In genomic region chr17:26138901-26139381, GRCm38 (mm10) we compare ENCODE assay signal across 8 mouse cellular contexts. TPM values are rescaled to one million over a fixed set of nuclear protein-coding genes. Genes with fewer than 3 reads are reported as not detected.
DNase-seq lines count a peak whose midpoint lies in the region; ATAC-seq and TF ChIP-seq lines count a peak whose summit lies in the region.

No protein-coding gene starts in this region.

- H3K9ac ChIP-seq in embryonic facial prominence, embryonic 15.5 days = peak overlapping the region; percentile 97
- H3K9ac ChIP-seq in intestine, postnatal 0 days (ENCODE audit: low read depth, low read length) = peak overlapping the region; percentile 98

- no peaks in the 10 kb centered on the region for H3K9me3 ChIP-seq in embryonic facial prominence, embryonic 15.5 days (replicated peaks)
- H3K9me3 ChIP-seq in intestine, postnatal 0 days (ENCODE audit: control insufficient read depth) = no peaks in the 10 kb centered on the region

- WGBS in cerebellum, adult 2 months = under 1% methylated on average over 52 of the region's 58 CpGs
- under 1% methylated on average over 46 of the region's 58 CpGs for WGBS in embryonic facial prominence, embryonic 15.5 days
- under 1% methylated on average over 44 of the region's 58 CpGs for WGBS in intestine, postnatal 0 days

- peak overlapping the region; percentile 69 for H3K4me2 ChIP-seq in embryonic facial prominence, embryonic 15.5 days (replicated peaks)
- H3K4me2 ChIP-seq in intestine, postnatal 0 days (replicated peaks; ENCODE audit: low read depth) = peak overlapping the region; percentile 86

- TF ChIP-seq POLR2A in cerebellum, adult 2 months (IDR thresholded peaks at IDR 0.05; ENCODE audit: borderline replicate concordance, insufficient read depth, low read length) = no peak

- no peak for TF ChIP-seq CTCF in cerebellum, adult 2 months (IDR thresholded peaks at IDR 0.05; ENCODE audit: borderline replicate concordance, insufficient read depth, low read depth, low read length)
- no peak for TF ChIP-seq CTCF in intestine, postnatal 0 days (IDR thresholded peaks at IDR 0.05; ENCODE audit: low read depth)

- peak overlapping the region; percentile 59 for H3K4me3 ChIP-seq in cerebellum, adult 2 months (replicated peaks; ENCODE audit: insufficient read depth, low read depth, low read length)
- peak overlapping the region; percentile 90 for H3K4me3 ChIP-seq in embryonic facial prominence, embryonic 15.5 days (replicated peaks)
- H3K4me3 ChIP-seq in intestine, postnatal 0 days (ENCODE audit: low read depth, low read length) = peak overlapping the region; percentile 75

- no peak for DNase-seq in cerebellum, adult 2 months
- DNase-seq in cerebellum, adult 9-11 months = no peak
- peak; percentile 72 for DNase-seq in retina, postnatal 1 day
- DNase-seq in retina, embryonic 14.5 days (ENCODE audit: low spot score) = no peak
- DNase-seq in mesoderm, embryonic 11.5 days (ENCODE audit: low read depth, low spot score) = peak; percentile 30
- peak; percentile 59 to 72 for DNase-seq in thymus, postnatal 36 days

- H3K36me3 ChIP-seq in embryonic facial prominence, embryonic 15.5 days = peaks cover 15% of the 10 kb centered on the region
- H3K36me3 ChIP-seq in intestine, postnatal 0 days (ENCODE audit: control insufficient read depth, insufficient read depth) = peaks cover 17% of the 10 kb centered on the region; the same call in 1 of the 2 replicates

- no peaks in the 10 kb centered on the region for H3K27me3 ChIP-seq in cerebellum, adult 2 months (ENCODE audit: control insufficient read depth, insufficient read depth, low read length)
- H3K27me3 ChIP-seq in embryonic facial prominence, embryonic 15.5 days = no peaks in the 10 kb centered on the region
- H3K27me3 ChIP-seq in intestine, postnatal 0 days (replicated peaks; ENCODE audit: control insufficient read depth, insufficient read depth, low read length) = no peaks in the 10 kb centered on the region

- H3K4me1 ChIP-seq in cerebellum, adult 2 months (ENCODE audit: control insufficient read depth, insufficient read depth, low read length) = peaks cover 5% of the 10 kb centered on the region
- peaks cover 31% of the 10 kb centered on the region for H3K4me1 ChIP-seq in embryonic facial prominence, embryonic 15.5 days
- no peaks in the 10 kb centered on the region for H3K4me1 ChIP-seq in intestine, postnatal 0 days (replicated peaks; ENCODE audit: control insufficient read depth, insufficient read depth, low read length)

- peak; percentile 69 for ATAC-seq in embryonic facial prominence, embryonic 15.5 days (ENCODE audit: insufficient number of reproducible peaks, low FRiP score, low TSS enrichment, low read depth)
- ATAC-seq in intestine, postnatal 0 days = peak; percentile 71

- no peak overlapping the region; the same call in 1 of the 2 replicates for H3K27ac ChIP-seq in cerebellum, adult 2 months (ENCODE audit: insufficient read depth, low read length)
- H3K27ac ChIP-seq in embryonic facial prominence, embryonic 15.5 days (replicated peaks) = peak overlapping the region; percentile 96
- H3K27ac ChIP-seq in intestine, postnatal 0 days (ENCODE audit: low read depth, low read length) = peak overlapping the region; percentile 92

RNA-seq across cellular contexts. Expression of gene Axin1, which starts 0.5 kb away (rescaled TPM):
- 21.3 and 22.8 TPM in 2 replicates for polyA plus RNA-seq in cerebellum, adult 2 months (2012; rRNA removed)
- polyA plus RNA-seq in embryonic facial prominence, embryonic 15.5 days (2015; fragmentation: Nextera tagmentation; extraction: Ambion mirVana) = 12.7 and 15.8 TPM in 2 replicates
- polyA plus RNA-seq in intestine, postnatal 0 days (2015; fragmentation: Nextera tagmentation; extraction: Ambion mirVana) = 9.3 and 9.6 TPM in 2 replicates

RNA-seq across cellular contexts. Expression of gene Mrpl28, which starts 15.6 kb away (rescaled TPM):
- 114 and 118 TPM in 2 replicates for polyA plus RNA-seq in cerebellum, adult 2 months (2012; rRNA removed)
- 190 and 191 TPM in 2 replicates for polyA plus RNA-seq in embryonic facial prominence, embryonic 15.5 days (2015; fragmentation: Nextera tagmentation; extraction: Ambion mirVana)
- polyA plus RNA-seq in intestine, postnatal 0 days (2015; fragmentation: Nextera tagmentation; extraction: Ambion mirVana) = 142 and 143 TPM in 2 replicates

RNA-seq across cellular contexts. Expression of gene Tmem8, which starts 25.8 kb away (rescaled TPM):
- polyA plus RNA-seq in cerebellum, adult 2 months (2012; rRNA removed) = 41.0 and 48.2 TPM in 2 replicates
- polyA plus RNA-seq in embryonic facial prominence, embryonic 15.5 days (2015; fragmentation: Nextera tagmentation; extraction: Ambion mirVana) = 2.9 and 3.5 TPM in 2 replicates
- polyA plus RNA-seq in intestine, postnatal 0 days (2015; fragmentation: Nextera tagmentation; extraction: Ambion mirVana) = 26.5 TPM in 2 replicates

RNA-seq across cellular contexts. Expression of gene Nme4, which starts 43.5 kb away (rescaled TPM):
- 6.2 and 6.7 TPM in 2 replicates for polyA plus RNA-seq in cerebellum, adult 2 months (2012; rRNA removed)
- polyA plus RNA-seq in embryonic facial prominence, embryonic 15.5 days (2015; fragmentation: Nextera tagmentation; extraction: Ambion mirVana) = 87.1 and 98.8 TPM in 2 replicates
- polyA plus RNA-seq in intestine, postnatal 0 days (2015; fragmentation: Nextera tagmentation; extraction: Ambion mirVana) = 18.5 and 20.4 TPM in 2 replicates

RNA-seq across cellular contexts. Expression of gene Decr2, which starts 48.8 kb away (rescaled TPM):
- polyA plus RNA-seq in cerebellum, adult 2 months (2012; rRNA removed) = 39.5 and 41.3 TPM in 2 replicates
- 39.7 and 42.6 TPM in 2 replicates for polyA plus RNA-seq in embryonic facial prominence, embryonic 15.5 days (2015; fragmentation: Nextera tagmentation; extraction: Ambion mirVana)
- polyA plus RNA-seq in intestine, postnatal 0 days (2015; fragmentation: Nextera tagmentation; extraction: Ambion mirVana) = 36.2 and 37.4 TPM in 2 replicates

Comparison
In these comparisons a context has a peak if more than half of its experiments do, and no peak if none do; other contexts are left out.
1. DNase-seq: peak in retina, postnatal 1 day (single experiment), mesoderm, embryonic 11.5 days (single experiment) and thymus, postnatal 36 days (2 of 2); none in cerebellum, adult 2 months (0 of 2), cerebellum, adult 9-11 months (single experiment) and retina, embryonic 14.5 days (single experiment).
2. Peak in every context shown above with its lines, with median percentiles within 50 percentile points of each other: H3K4me3 ChIP-seq.